Mouse (Mus musculus): ENCODE measurements around the gene Cep41. TPM values are rescaled to one million over a fixed set of nuclear protein-coding genes. Genes with fewer than 3 reads are reported as not detected.

Cep41 gene
- total and polyA plus RNA-seq, 2 experiments from 2014 or later = 8.1 to 9.5 TPM

DNA sequence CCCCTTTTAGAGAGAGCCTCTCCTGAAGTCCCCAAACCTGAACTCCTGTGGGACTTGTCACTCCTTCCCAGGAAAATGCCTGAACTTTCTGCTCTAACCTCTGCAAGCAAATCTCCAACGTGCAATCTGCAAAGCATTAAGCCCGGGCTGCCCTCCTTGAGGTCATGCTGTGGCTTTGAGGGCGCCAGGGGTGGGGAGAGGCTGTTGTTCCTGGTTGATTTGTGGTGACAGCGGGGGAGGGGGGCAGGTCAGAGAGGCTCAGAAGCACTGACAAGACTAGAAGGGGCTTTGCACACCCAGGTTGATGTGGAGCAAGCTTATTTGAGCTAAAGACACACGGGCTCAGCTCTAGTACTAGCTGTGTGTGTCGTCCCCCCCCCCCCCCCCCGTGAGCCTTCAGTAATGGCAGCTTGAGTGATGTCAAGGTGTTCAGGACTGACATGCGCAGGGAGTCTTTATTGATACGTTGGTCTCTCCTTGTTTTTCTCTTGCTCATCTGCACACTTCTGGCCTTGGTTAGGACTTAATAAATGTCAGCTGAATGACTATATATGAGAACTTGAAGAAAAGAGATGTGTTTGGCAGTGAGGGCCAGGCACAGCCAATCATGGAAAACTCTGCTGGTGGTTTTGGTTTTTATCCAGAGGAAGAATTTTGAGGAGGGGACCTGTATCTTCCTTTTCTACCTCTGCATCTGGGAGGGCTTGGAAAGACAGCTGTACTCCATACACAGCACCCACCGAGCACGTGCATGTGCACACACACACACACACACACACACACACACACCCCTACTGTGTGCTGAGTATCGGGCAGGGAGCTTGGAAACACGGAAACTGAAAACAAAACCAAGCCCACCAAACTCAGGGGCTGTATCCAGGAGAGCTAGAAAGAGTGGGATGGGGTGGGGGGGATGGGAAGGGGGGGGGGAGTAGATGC is 76.3 kb downstream of the Cep41 start:
- 7% methylated on average over 13 of the region's 13 CpGs for WGBS
- H3K36me3 ChIP-seq (ENCODE audit: insufficient read depth, low read length) = no peaks in the 10 kb centered on the region
- no peaks in the 10 kb centered on the region for H3K27me3 ChIP-seq (ENCODE audit: insufficient read depth, low read length)
- H3K4me2 ChIP-seq (ENCODE audit: low read depth, low read length, poor library complexity, severe bottlenecking) = peak overlapping the region; percentile 50
- peak; percentile 8 for ATAC-seq (ENCODE audit: low FRiP score)
- no peak for DNase-seq (ENCODE audit: low spot score)
- H3K9me3 ChIP-seq (ENCODE audit: low read length) = no peaks in the 10 kb centered on the region
- peak overlapping the region; percentile 17; the same call in 1 of the 2 replicates for H3K4me3 ChIP-seq (ENCODE audit: low read depth, low read length)
- TF ChIP-seq CTCF (IDR thresholded peaks at IDR 0.05) = no peak
- peaks cover 7% of the 10 kb centered on the region; the same call in 1 of the 2 replicates for H3K4me1 ChIP-seq (ENCODE audit: insufficient read depth, low read length)
- no peak overlapping the region for H3K9ac ChIP-seq (replicated peaks; ENCODE audit: low read length, poor library complexity, severe bottlenecking)
- H3K27ac ChIP-seq (ENCODE audit: low read depth, low read length) = peak overlapping the region; percentile 73

- no peak overlapping the region for H3K4me3 ChIP-seq (ENCODE audit: low read depth, low read length)
- DNase-seq (ENCODE audit: low spot score) (no peak), ATAC-seq (ENCODE audit: low FRiP score) (no peak)
- WGBS = 11% methylated on average over 8 of the region's 8 CpGs
- peaks cover 7% of the 10 kb centered on the region; the same call in 1 of the 2 replicates for H3K4me1 ChIP-seq (ENCODE audit: insufficient read depth, low read length)
- no peak for TF ChIP-seq CTCF (IDR thresholded peaks at IDR 0.05)
- H3K4me2 ChIP-seq (ENCODE audit: low read depth, low read length, poor library complexity, severe bottlenecking) = no peak overlapping the region; the same call in 1 of the 2 replicates
- H3K27me3 ChIP-seq (ENCODE audit: insufficient read depth, low read length) = no peaks in the 10 kb centered on the region
- no peak overlapping the region for H3K27ac ChIP-seq (ENCODE audit: low read depth, low read length)
- no peak overlapping the region for H3K9ac ChIP-seq (replicated peaks; ENCODE audit: low read length, poor library complexity, severe bottlenecking)
- H3K36me3 ChIP-seq (ENCODE audit: insufficient read depth, low read length) = no peaks in the 10 kb centered on the region
- H3K9me3 ChIP-seq (ENCODE audit: low read length) = no peaks in the 10 kb centered on the region
These were observed 77.0 kb downstream of the Cep41 start for GRCm38 (mm10) chr6:30616491-30616941.

- TF ChIP-seq CTCF (IDR thresholded peaks at IDR 0.05) = no peak
- 21% methylated on average over 4 of the region's 4 CpGs for WGBS
- no peak overlapping the region for H3K27ac ChIP-seq (ENCODE audit: low read depth, low read length)
These were observed 77.8 kb downstream of the Cep41 start for GRCm38 (mm10) chr6:30615741-30616140.

DNA sequence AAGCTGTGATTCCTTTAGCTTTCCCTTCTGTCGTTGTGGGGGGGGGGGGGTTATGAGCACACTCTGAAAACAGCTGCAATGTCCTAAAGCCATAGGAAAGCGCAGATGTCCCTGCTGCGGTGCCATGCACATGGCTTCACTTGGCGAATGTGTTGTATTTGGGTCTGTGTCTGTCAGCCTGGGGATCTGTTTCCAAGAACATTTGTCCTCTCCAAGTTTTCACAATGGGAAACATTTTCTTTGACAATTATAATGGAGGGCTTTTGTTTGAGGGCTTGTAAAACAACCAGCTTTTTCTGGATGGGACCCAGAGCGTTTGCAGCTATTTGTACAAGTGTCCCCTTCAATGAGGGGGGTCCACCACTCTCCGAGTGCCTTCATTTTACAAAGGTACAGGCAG is 79.3 kb downstream of the Cep41 start:
- Histone ChIP-seq H3K27me3 (ENCODE audit: insufficient read depth, low read length) (no peaks in the 10 kb centered on the region), H3K27ac (ENCODE audit: low read depth, low read length) (no peak overlapping the region), H3K4me2 (ENCODE audit: low read depth, low read length, poor library complexity, severe bottlenecking) (no peak overlapping the region), H3K4me1 (ENCODE audit: insufficient read depth, low read length) (peaks cover 7% of the 10 kb centered on the region; the same call in 1 of the 2 replicates), H3K36me3 (ENCODE audit: insufficient read depth, low read length) (no peaks in the 10 kb centered on the region), H3K9me3 (ENCODE audit: low read length) (no peaks in the 10 kb centered on the region), H3K9ac (replicated peaks; ENCODE audit: low read length, poor library complexity, severe bottlenecking) (no peak overlapping the region), H3K4me3 (ENCODE audit: low read depth, low read length) (no peak overlapping the region)
- WGBS = 70% methylated on average over 6 of the region's 6 CpGs
- TF ChIP-seq CTCF (IDR thresholded peaks at IDR 0.05) = no peak
- ATAC-seq (ENCODE audit: low FRiP score) (no peak), DNase-seq (ENCODE audit: low spot score) (no peak)

More at GRCm38 (mm10) chr6:30615741-30616140, 77.8 kb downstream of the Cep41 start:
- Histone ChIP-seq H3K9ac (replicated peaks; ENCODE audit: low read length, poor library complexity, severe bottlenecking) (no peak overlapping the region), H3K4me3 (ENCODE audit: low read depth, low read length) (no peak overlapping the region), H3K9me3 (ENCODE audit: low read length) (no peaks in the 10 kb centered on the region), H3K27me3 (ENCODE audit: insufficient read depth, low read length) (no peaks in the 10 kb centered on the region), H3K36me3 (ENCODE audit: insufficient read depth, low read length) (no peaks in the 10 kb centered on the region), H3K4me1 (ENCODE audit: insufficient read depth, low read length) (peaks cover 7% of the 10 kb centered on the region; the same call in 1 of the 2 replicates), H3K4me2 (ENCODE audit: low read depth, low read length, poor library complexity, severe bottlenecking) (no peak overlapping the region)
- no peak for ATAC-seq (ENCODE audit: low FRiP score)
- no peak for DNase-seq (ENCODE audit: low spot score)

DNA sequence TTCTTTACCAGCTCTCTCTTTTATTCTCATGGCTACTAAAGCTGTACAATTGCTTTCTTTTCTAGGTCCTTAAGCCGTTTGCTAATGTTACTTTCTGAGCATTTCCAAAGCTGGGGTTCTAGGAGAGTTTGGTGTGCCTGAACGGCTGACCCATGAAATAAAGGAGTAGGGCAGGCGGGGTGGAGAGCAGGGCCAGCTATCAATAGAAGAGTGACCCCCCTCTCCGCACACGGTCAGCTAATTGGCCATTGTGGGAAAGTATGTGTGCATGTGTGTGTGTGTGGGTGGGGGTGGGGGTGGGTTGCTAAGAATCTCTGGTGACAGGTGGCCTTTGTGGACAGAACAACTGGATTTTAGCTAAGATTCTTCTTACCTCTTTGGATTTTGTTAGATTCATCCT is 82.3 kb downstream of the Cep41 start:
- Histone ChIP-seq H3K36me3 (ENCODE audit: insufficient read depth, low read length) (no peaks in the 10 kb centered on the region), H3K9me3 (ENCODE audit: low read length) (no peaks in the 10 kb centered on the region), H3K9ac (replicated peaks; ENCODE audit: low read length, poor library complexity, severe bottlenecking) (no peak overlapping the region), H3K4me3 (ENCODE audit: low read depth, low read length) (no peak overlapping the region), H3K27me3 (ENCODE audit: insufficient read depth, low read length) (no peaks in the 10 kb centered on the region), H3K27ac (ENCODE audit: low read depth, low read length) (no peak overlapping the region), H3K4me1 (ENCODE audit: insufficient read depth, low read length) (no peaks in the 10 kb centered on the region), H3K4me2 (ENCODE audit: low read depth, low read length, poor library complexity, severe bottlenecking) (no peak overlapping the region)
- DNase-seq (ENCODE audit: low spot score) (no peak), ATAC-seq (ENCODE audit: low FRiP score) (no peak)
- TF ChIP-seq CTCF (IDR thresholded peaks at IDR 0.05) = no peak
- WGBS = 52% methylated on average over 5 of the region's 5 CpGs

DNA sequence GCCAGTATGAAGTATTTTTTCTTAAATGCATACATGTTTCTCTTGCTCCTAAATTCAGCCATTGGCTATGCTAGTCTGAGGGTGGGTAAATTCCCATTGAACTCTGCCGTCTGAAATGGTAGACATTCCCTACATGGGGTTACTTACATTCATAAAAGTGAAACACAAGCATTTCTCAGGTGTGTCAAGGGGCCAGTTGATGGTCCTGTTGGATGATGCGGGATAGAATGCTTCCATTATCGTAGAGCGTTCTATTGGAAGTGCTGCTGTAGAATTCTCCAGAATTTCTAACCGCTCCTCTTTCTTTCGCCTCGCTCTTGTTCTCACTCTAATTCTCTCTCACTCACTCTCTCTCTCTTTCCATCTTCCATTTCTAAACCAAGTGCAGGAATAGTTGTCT is 82.8 kb downstream of the Cep41 start, which contains the start of gene Cpa5:
Gene Cpa5 (plus strand): TSS at position 301 of the 400 bp plus-strand sequence.
- 88% methylated on average over 7 of the region's 7 CpGs for WGBS

More for the DNA sequence above, 82.8 kb downstream of the Cep41 start, which contains the start of gene Cpa5:
- TF ChIP-seq CTCF (IDR thresholded peaks at IDR 0.05) = no peak
- H3K36me3 ChIP-seq (ENCODE audit: insufficient read depth, low read length) = no peaks in the 10 kb centered on the region
- no peaks in the 10 kb centered on the region for H3K27me3 ChIP-seq (ENCODE audit: insufficient read depth, low read length)
- H3K9me3 ChIP-seq (ENCODE audit: low read length) = no peaks in the 10 kb centered on the region
- H3K27ac ChIP-seq (ENCODE audit: low read depth, low read length) = no peak within 1 kb of the TSS
- H3K4me1 ChIP-seq (ENCODE audit: insufficient read depth, low read length) = no peaks in the 10 kb centered on the region
- no peak for DNase-seq (ENCODE audit: low spot score)
- H3K4me3 ChIP-seq (ENCODE audit: low read depth, low read length) = no peak within 1 kb of the TSS
- H3K9ac ChIP-seq (replicated peaks; ENCODE audit: low read length, poor library complexity, severe bottlenecking) = no peak within 1 kb of the TSS
- no peak for ATAC-seq (ENCODE audit: low FRiP score)
- no peak within 1 kb of the TSS for H3K4me2 ChIP-seq (ENCODE audit: low read depth, low read length, poor library complexity, severe bottlenecking)

All from midbrain, postnatal 0 days (tissue).